Mouse (Mus musculus): ENCODE data around the gene Fam122b. TPM values are rescaled to one million over a fixed set of nuclear protein-coding genes. Genes with fewer than 3 reads are reported as not detected.

Gene Fam122b
- polyA plus RNA-seq, 1 experiment from 2014 or later, result 15.6 TPM

- Histone ChIP-seq H3K4me2 (no peak overlapping the region), H3K36me3 (no peaks in the 10 kb centered on the region), H3K27me3 (no peaks in the 10 kb centered on the region), H3K4me1 (no peaks in the 10 kb centered on the region), H3K4me3 (no peak overlapping the region), H3K9ac (no peak overlapping the region), H3K9me3 (no peaks in the 10 kb centered on the region), H3K27ac (no peak overlapping the region)
- ATAC-seq (ENCODE audit: borderline replicate concordance, extremely low read depth, low FRiP score, low TSS enrichment), result no peak
- 59% methylated on average over 5 of the region's 5 CpGs for WGBS
These were observed 73.2 kb downstream of the Fam122b start for GRCm38 (mm10) chrX:53196392-53196791.

Other genes with a start within 250 kb of the Fam122b start
- 14.5 and 15.0 TPM in 2 replicates for gene Plac1, start 29.7 kb downstream of the Fam122b start, polyA plus RNA-seq (2015; fragmentation: Nextera tagmentation; extraction: Ambion mirVana)
- gene Fam122c, start 3.6 kb upstream of the Fam122b start, polyA plus RNA-seq (2015; fragmentation: Nextera tagmentation; extraction: Ambion mirVana), result not detected in 2 replicates
- gene Mospd1, start 100.7 kb upstream of the Fam122b start, polyA plus RNA-seq (2015; fragmentation: Nextera tagmentation; extraction: Ambion mirVana), result 40.7 and 45.3 TPM in 2 replicates
- not detected in 2 replicates for gene Etd, start 165.1 kb upstream of the Fam122b start, polyA plus RNA-seq (2015; fragmentation: Nextera tagmentation; extraction: Ambion mirVana)